Mouse (Mus musculus) effector memory CD4-positive, alpha-beta T cell, adult 5 months (primary cell): ENCODE data around the gene Adrb1. TPM values are rescaled to one million over a fixed set of nuclear protein-coding genes. Genes with fewer than 3 reads are reported as not detected.

Source experiments
- polyA plus RNA-seq: library from polyadenylated mRNA; unstranded; fragments of 100-300 nt; shearing (Covaris generic); gene quantifications from one replicate; pipeline ENCODE4 v1.2.1, GENCODE M21; 2017

The Adrb1 gene
- polyA plus RNA-seq, result 0.85 TPM

DNA sequence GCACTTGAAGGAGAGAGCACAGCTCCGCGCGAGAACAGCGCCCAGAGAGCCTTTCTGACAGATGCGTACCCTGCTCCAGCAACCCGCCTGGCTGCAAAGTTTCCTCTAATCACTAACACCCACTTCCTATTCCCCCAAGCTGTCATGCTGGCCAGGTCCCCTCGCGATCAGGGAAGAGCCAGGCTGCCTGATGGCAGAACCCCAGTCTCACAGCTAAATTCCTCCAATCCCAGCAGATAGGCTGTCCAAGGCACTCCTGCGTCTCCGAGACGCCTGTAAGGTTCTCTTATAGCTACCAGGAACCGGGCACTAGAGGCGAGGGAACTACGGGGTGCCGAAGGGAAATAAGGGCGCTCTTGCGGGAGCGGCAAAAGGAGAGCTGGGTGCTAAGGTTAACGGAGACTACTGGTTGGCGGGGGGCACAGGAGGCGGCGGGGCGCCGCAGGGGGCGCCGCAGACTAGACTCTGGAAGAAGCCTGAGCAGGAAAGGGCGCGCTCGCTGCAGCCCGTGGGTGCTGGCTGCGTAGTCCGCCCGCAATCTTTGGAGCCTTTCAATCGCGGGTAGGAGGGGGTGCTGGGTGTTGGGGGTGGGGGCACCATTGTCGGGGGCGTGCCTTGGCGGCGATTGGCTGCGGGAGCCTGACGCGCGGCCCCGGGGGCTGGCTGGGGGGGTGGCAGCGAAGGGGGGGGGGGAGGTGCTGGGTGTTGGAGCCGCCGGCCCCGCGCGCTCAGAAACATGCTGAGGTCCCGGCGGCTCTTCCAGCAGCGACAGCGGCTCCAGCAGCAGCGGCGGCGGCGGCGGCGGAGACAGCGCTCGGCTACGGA, at the start of gene Adrb1:
Adrb1 (plus strand) TSS at position 813 of the 825 bp plus-strand sequence.

Other genes with a start within 250 kb of the Adrb1 start
- 2.3 TPM for gene Dclre1a, start 174.0 kb upstream of the Adrb1 start, polyA plus RNA-seq
- gene Nhlrc2, start 173.9 kb upstream of the Adrb1 start, polyA plus RNA-seq, result 18.4 TPM
- 25.8 TPM for gene Ccdc186, start 100.0 kb downstream of the Adrb1 start, polyA plus RNA-seq
- gene Tdrd1, start 104.0 kb downstream of the Adrb1 start, polyA plus RNA-seq, result not detected
- not detected for gene Vwa2, start 152.1 kb downstream of the Adrb1 start, polyA plus RNA-seq